Mouse (Mus musculus) small intestine, adult 2 months (tissue): ENCODE measurements around the gene Il23r. TPM values are rescaled to one million over a fixed set of nuclear protein-coding genes. Genes with fewer than 3 reads are reported as not detected.
"Not testable (repeated sequence)": the region's sequence is repeated elsewhere in the genome, so short reads cannot be mapped to it uniquely, and the experiment has no call there.

Experiments
- H3K27ac ChIP-seq: fragments of 200-500 bp; 2 replicates; pipeline ENCODE4 v1.5.1; 2012; ENCODE audit warnings: low read depth, low read length, control low read depth, inconsistent platforms; ENCODE audit not compliant: insufficient read depth
- H3K27me3 ChIP-seq: fragments of 200-500 bp; 2 replicates; pipeline ENCODE4 v1.6.1; 2012; ENCODE audit warnings: mild to moderate bottlenecking, moderate library complexity, low read length, inconsistent platforms; ENCODE audit not compliant: control insufficient read depth, insufficient read depth
- H3K36me3 ChIP-seq: fragments of 200-500 bp; 2 replicates; pipeline ENCODE4 v1.6.1; 2012; ENCODE audit warnings: mild to moderate bottlenecking, low read length, control low read depth, inconsistent platforms; ENCODE audit not compliant: control insufficient read depth, insufficient read depth
- H3K4me1 ChIP-seq: fragments of 200-500 bp; 2 replicates; pipeline ENCODE4 v1.6.1; 2012; ENCODE audit warnings: low read length, inconsistent platforms, mixed read lengths; ENCODE audit not compliant: control insufficient read depth, insufficient read depth, insufficient read length
- H3K4me3 ChIP-seq: fragments of 200-500 bp; 2 replicates; pipeline ENCODE4 v1.5.1; 2012; ENCODE audit warnings: low read depth, mild to moderate bottlenecking, control low read depth, inconsistent platforms, low read length, moderate library complexity
- CTCF ChIP-seq: fragments of 200-500 bp; IDR thresholded peaks from 2 replicates; pipeline ENCODE4 v1.5.1; 2012; ENCODE audit warnings: low read depth, mild to moderate bottlenecking, control low read depth, inconsistent platforms, low read length, moderate library complexity, mixed read lengths; ENCODE audit not compliant: insufficient replicate concordance, insufficient read length; ENCODE audit errors: extremely low read depth
- POLR2A ChIP-seq: fragments of 200-500 bp; IDR thresholded peaks from 2 replicates; pipeline ENCODE4 v1.6.1; 2012; ENCODE audit warnings: low read depth, mild to moderate bottlenecking, control low read depth, inconsistent platforms, low read length, moderate library complexity
- WGBS: fragments of 180-500 bp; shearing (Covaris S2); methylation state at CpG from one replicate; pipeline ENCODE4 v1.1.7; 2018; 5-methylcytosine and 5-hydroxymethylcytosine counted together
- polyA plus RNA-seq: library from polyadenylated mRNA; depleted of rRNA; stranded (reverse); fragments of >200 nt; gene quantifications from 2 replicates; pipeline ENCODE4 v1.2.3, GENCODE M21; 2012

Il23r gene
- polyA plus RNA-seq, 1 experiment: 0.04 TPM

GRCm38 (mm10) chr6:67530992-67531821 lies 39.6 kb upstream of the Il23r start:
- Histone ChIP-seq H3K27ac (no peak overlapping the region), H3K4me3 (no peak overlapping the region), H3K36me3 (no peaks in the 10 kb centered on the region), H3K27me3 (peaks cover 17% of the 10 kb centered on the region), H3K4me1 (0 out of 2 replicates have a peak, but pooled peaks cover 2% of the 10 kb centered on the region)
- 52% methylated on average over 9 of the region's 9 CpGs for WGBS
- no peak for TF ChIP-seq POLR2A
- TF ChIP-seq CTCF: no peak

- no peak for TF ChIP-seq POLR2A
- TF ChIP-seq CTCF: no peak
- H3K27ac ChIP-seq: no peak overlapping the region
- 53% methylated on average over 5 of the region's 5 CpGs for WGBS
- no peaks in the 10 kb centered on the region for H3K36me3 ChIP-seq
- H3K4me3 ChIP-seq: no peak overlapping the region
- no peaks in the 10 kb centered on the region for H3K27me3 ChIP-seq
- no peaks in the 10 kb centered on the region for H3K4me1 ChIP-seq
Observed at GRCm38 (mm10) chr6:67526356-67526755, 34.7 kb upstream of the Il23r start.

GRCm38 (mm10) chr6:67510752-67511151 lies 19.1 kb upstream of the Il23r start:
- Histone ChIP-seq H3K36me3 (no peaks in the 10 kb centered on the region), H3K4me1 (no peaks in the 10 kb centered on the region), H3K27ac (no peak overlapping the region), H3K4me3 (no peak overlapping the region), H3K27me3 (no peaks in the 10 kb centered on the region)
- TF ChIP-seq CTCF: no peak
- TF ChIP-seq POLR2A: no peak

GRCm38 (mm10) chr6:67501938-67502337 lies 10.3 kb upstream of the Il23r start:
- H3K27me3 ChIP-seq, H3K4me3 ChIP-seq, H3K27ac ChIP-seq, H3K4me1 ChIP-seq, H3K36me3 ChIP-seq: not testable (repeated sequence)
- WGBS: 94% methylated on average over 2 of the region's 6 CpGs

- H3K36me3 ChIP-seq: no peaks in the 10 kb centered on the region
- no peak overlapping the region for H3K27ac ChIP-seq
- TF ChIP-seq POLR2A (no peak), CTCF (no peak)
- no peak overlapping the region for H3K4me3 ChIP-seq
- H3K4me1 ChIP-seq: no peaks in the 10 kb centered on the region
- H3K27me3 ChIP-seq: no peaks in the 10 kb centered on the region
- 49% methylated on average over 2 of the region's 2 CpGs for WGBS
Observed at GRCm38 (mm10) chr6:67481012-67481411, 10.6 kb downstream of the Il23r start.

GRCm38 (mm10) chr6:67471242-67471641 lies 20.4 kb downstream of the Il23r start:
- H3K27ac ChIP-seq: no peak overlapping the region
- H3K4me3 ChIP-seq: no peak overlapping the region
- no peaks in the 10 kb centered on the region for H3K4me1 ChIP-seq
- 21% methylated on average over 1 of the region's 1 CpGs for WGBS
- no peaks in the 10 kb centered on the region for H3K36me3 ChIP-seq
- TF ChIP-seq POLR2A: no peak
- TF ChIP-seq CTCF: no peak
- H3K27me3 ChIP-seq: no peaks in the 10 kb centered on the region

GRCm38 (mm10) chr6:67459424-67459823 lies 32.2 kb downstream of the Il23r start:
- TF ChIP-seq POLR2A (no peak), CTCF (no peak)

More at GRCm38 (mm10) chr6:67459424-67459823, 32.2 kb downstream of the Il23r start:
- H3K4me3 ChIP-seq: no peak overlapping the region
- no peaks in the 10 kb centered on the region for H3K36me3 ChIP-seq
- 90% methylated on average over 1 of the region's 1 CpGs for WGBS
- no peaks in the 10 kb centered on the region for H3K27me3 ChIP-seq
- no peaks in the 10 kb centered on the region for H3K4me1 ChIP-seq
- no peak overlapping the region for H3K27ac ChIP-seq
